Mouse (Mus musculus): ENCODE data around the gene Snx33.

Gene Snx33

GRCm38 (mm10) chr9:56899409-56899808, 28.8 kb downstream of the Snx33 start:
- in situ Hi-C loops (cut with MboI; ENCODE audit: low pct_unique_long_range_greater_than_20kb in 1 of 2, low sequenced_read_pairs in 2 of 2, unreplicated experiment in 1 of 2): loop anchor here in 1 of 2 experiments (10.0 kb wide), 1 partner anchor 315 kb away; no protein-coding TSS in a partner anchor

GRCm38 (mm10) chr9:56896779-56897178, 31.4 kb downstream of the Snx33 start:
- in situ Hi-C loops (cut with MboI; ENCODE audit: low pct_unique_long_range_greater_than_20kb in 1 of 2, low sequenced_read_pairs in 2 of 2, unreplicated experiment in 1 of 2): loop anchor here in 1 of 2 experiments (10.0 kb wide), 1 partner anchor 318 kb away; no protein-coding TSS in a partner anchor

- in situ Hi-C loops (cut with MboI; ENCODE audit: low pct_unique_long_range_greater_than_20kb in 1 of 2, low sequenced_read_pairs in 2 of 2, unreplicated experiment in 1 of 2): loop anchor here in 1 of 2 experiments (10.0 kb wide), 1 partner anchor 321 kb away; no protein-coding TSS in a partner anchor
Measured at GRCm38 (mm10) chr9:56894006-56894405, 34.2 kb downstream of the Snx33 start.

- in situ Hi-C loops (cut with MboI; ENCODE audit: low pct_unique_long_range_greater_than_20kb in 1 of 2, low sequenced_read_pairs in 2 of 2, unreplicated experiment in 1 of 2): loop anchor here in 1 of 2 experiments (10.0 kb wide), 1 partner anchor 321 kb away; no protein-coding TSS in a partner anchor
Measured at GRCm38 (mm10) chr9:56893313-56893712, 34.9 kb downstream of the Snx33 start.

GRCm38 (mm10) chr9:56892111-56892510, 36.1 kb downstream of the Snx33 start:
- in situ Hi-C loops (cut with MboI; ENCODE audit: low pct_unique_long_range_greater_than_20kb in 1 of 2, low sequenced_read_pairs in 2 of 2, unreplicated experiment in 1 of 2): loop anchor here in 1 of 2 experiments (10.0 kb wide), 1 partner anchor 323 kb away; no protein-coding TSS in a partner anchor

- in situ Hi-C loops (cut with MboI; ENCODE audit: low pct_unique_long_range_greater_than_20kb in 1 of 2, low sequenced_read_pairs in 2 of 2, unreplicated experiment in 1 of 2): loop anchor here in 1 of 2 experiments (10.0 kb wide), 1 partner anchor 323 kb away; no protein-coding TSS in a partner anchor
Measured at GRCm38 (mm10) chr9:56891517-56892011, 36.6 kb downstream of the Snx33 start.

- in situ Hi-C loops (cut with MboI; ENCODE audit: low pct_unique_long_range_greater_than_20kb in 1 of 2, low sequenced_read_pairs in 2 of 2, unreplicated experiment in 1 of 2): loop anchor here in 1 of 2 experiments (10.0 kb wide), 1 partner anchor 324 kb away; no protein-coding TSS in a partner anchor
Measured at GRCm38 (mm10) chr9:56890522-56891250, 37.5 kb downstream of the Snx33 start.

- in situ Hi-C loops (cut with MboI; ENCODE audit: low pct_unique_long_range_greater_than_20kb in 1 of 2, low sequenced_read_pairs in 2 of 2, unreplicated experiment in 1 of 2): loop anchor here in 1 of 2 experiments (10.0 kb wide), 1 partner anchor 325 kb away; no protein-coding TSS in a partner anchor
Measured at GRCm38 (mm10) chr9:56889817-56890216, 38.4 kb downstream of the Snx33 start.

- in situ Hi-C loops (cut with MboI; ENCODE audit: low pct_unique_long_range_greater_than_20kb in 1 of 2, low sequenced_read_pairs in 2 of 2, unreplicated experiment in 1 of 2): no loop called here
Measured at GRCm38 (mm10) chr9:56887581-56887980, 40.6 kb downstream of the Snx33 start.

GRCm38 (mm10) chr9:56886601-56887000, 41.6 kb downstream of the Snx33 start:
- in situ Hi-C loops (cut with MboI; ENCODE audit: low pct_unique_long_range_greater_than_20kb in 1 of 2, low sequenced_read_pairs in 2 of 2, unreplicated experiment in 1 of 2): no loop called here

- in situ Hi-C loops (cut with MboI; ENCODE audit: low pct_unique_long_range_greater_than_20kb in 1 of 2, low sequenced_read_pairs in 2 of 2, unreplicated experiment in 1 of 2): no loop called here
Measured at GRCm38 (mm10) chr9:56886113-56886512, 42.1 kb downstream of the Snx33 start.

- in situ Hi-C loops (cut with MboI; ENCODE audit: low pct_unique_long_range_greater_than_20kb in 1 of 2, low sequenced_read_pairs in 2 of 2, unreplicated experiment in 1 of 2): no loop called here
Measured at GRCm38 (mm10) chr9:56884328-56884727, 43.8 kb downstream of the Snx33 start.

- in situ Hi-C loops (cut with MboI; ENCODE audit: low pct_unique_long_range_greater_than_20kb in 1 of 2, low sequenced_read_pairs in 2 of 2, unreplicated experiment in 1 of 2): no loop called here
Measured at GRCm38 (mm10) chr9:56883470-56883869, 44.7 kb downstream of the Snx33 start.

- in situ Hi-C loops (cut with MboI; ENCODE audit: low pct_unique_long_range_greater_than_20kb in 1 of 2, low sequenced_read_pairs in 2 of 2, unreplicated experiment in 1 of 2): no loop called here
Measured at GRCm38 (mm10) chr9:56882818-56883217, 45.4 kb downstream of the Snx33 start.

- in situ Hi-C loops (cut with MboI; ENCODE audit: low pct_unique_long_range_greater_than_20kb in 1 of 2, low sequenced_read_pairs in 2 of 2, unreplicated experiment in 1 of 2): no loop called here
Measured at GRCm38 (mm10) chr9:56882283-56882682, 45.9 kb downstream of the Snx33 start.

- in situ Hi-C loops (cut with MboI; ENCODE audit: low pct_unique_long_range_greater_than_20kb in 1 of 2, low sequenced_read_pairs in 2 of 2, unreplicated experiment in 1 of 2): no loop called here
Measured at GRCm38 (mm10) chr9:56881539-56882082, 46.6 kb downstream of the Snx33 start.

- in situ Hi-C loops (cut with MboI; ENCODE audit: low pct_unique_long_range_greater_than_20kb in 1 of 2, low sequenced_read_pairs in 2 of 2, unreplicated experiment in 1 of 2): no loop called here
Measured at GRCm38 (mm10) chr9:56880790-56881189, 47.4 kb downstream of the Snx33 start.

- in situ Hi-C loops (cut with MboI; ENCODE audit: low pct_unique_long_range_greater_than_20kb in 1 of 2, low sequenced_read_pairs in 2 of 2, unreplicated experiment in 1 of 2): no loop called here
Measured at GRCm38 (mm10) chr9:56877284-56877683, 50.9 kb downstream of the Snx33 start.

- in situ Hi-C loops (cut with MboI; ENCODE audit: low pct_unique_long_range_greater_than_20kb in 1 of 2, low sequenced_read_pairs in 2 of 2, unreplicated experiment in 1 of 2): no loop called here
Measured at GRCm38 (mm10) chr9:56876784-56877183, 51.4 kb downstream of the Snx33 start.
